Comparison of ENCODE assay signal across 8 mouse cellular contexts in genomic region chr4:136071178-136071714, GRCm38 (mm10). TPM values are rescaled to one million over a fixed set of nuclear protein-coding genes. Genes with fewer than 3 reads are reported as not detected.
DNase-seq lines count a peak whose midpoint lies in the region; ATAC-seq lines count a peak whose summit lies in the region.

No protein-coding gene starts in this region.

- 3% methylated on average over 15 of the region's 15 CpGs for WGBS in hindbrain, embryonic 10.5 days

- peak; percentile 59 for DNase-seq in NIH3T3 (ENCODE audit: low read depth)
- peak; percentile 75 for DNase-seq in cerebellum, adult 9-10 months
- DNase-seq in hindbrain, embryonic 10.5 days (ENCODE audit: low spot score): peak; percentile 86
- DNase-seq in layer of hippocampus, postnatal 10 days (ENCODE audit: low spot score in 2 of 2): peak; percentile 80 to 83
- DNase-seq in lung, postnatal 10 days: peak; percentile 89
- peak; percentile 72 for DNase-seq in ovary, postnatal 14 days (ENCODE audit: low spot score)
- DNase-seq in thymus, postnatal 14 days: peak; percentile 91

- H3K4me1 ChIP-seq in hindbrain, embryonic 10.5 days (replicated peaks): peaks cover 31% of the 10 kb centered on the region

- H3K27me3 ChIP-seq in hindbrain, embryonic 10.5 days (ENCODE audit: insufficient read depth, poor library complexity, severe bottlenecking): peaks cover 14% of the 10 kb centered on the region

- H3K27ac ChIP-seq in hindbrain, embryonic 10.5 days: peak overlapping the region; percentile 79

- H3K4me3 ChIP-seq in hindbrain, embryonic 10.5 days: peak overlapping the region; percentile 34

- no peaks in the 10 kb centered on the region for H3K36me3 ChIP-seq in hindbrain, embryonic 10.5 days

- H3K9me3 ChIP-seq in hindbrain, embryonic 10.5 days: no peaks in the 10 kb centered on the region

- ATAC-seq in frontal cortex, adult (ENCODE audit: low TSS enrichment): peak; percentile 50; the same call in 1 of the 2 replicates

RNA-seq across cellular contexts. Expression of gene Rpl11, which starts 18.0 kb away (rescaled TPM):
- polyA plus RNA-seq in hindbrain, embryonic 10.5 days (2016; fragmentation: Nextera tagmentation; extraction: Ambion mirVana): 388 and 497 TPM in 2 replicates
- 100 to 1,000 TPM; 322 to 405 TPM for total RNA-seq in layer of hippocampus, postnatal 10 days (2021)

RNA-seq across cellular contexts. Expression of gene Eloa, which starts 49.7 kb away (rescaled TPM):
- 31.0 and 33.0 TPM in 2 replicates for polyA plus RNA-seq in hindbrain, embryonic 10.5 days (2016; fragmentation: Nextera tagmentation; extraction: Ambion mirVana)
- total RNA-seq in layer of hippocampus, postnatal 10 days (2021): 10 to 100 TPM; 32.5 to 33.6 TPM

Comparison
In these comparisons a context has a peak if more than half of its experiments do, and no peak if none do; other contexts are left out.
1. Peak in every context shown above with its lines: DNase-seq, ATAC-seq, H3K4me3 ChIP-seq and H3K27ac ChIP-seq.